Mouse (Mus musculus) urinary bladder, adult 2 months (tissue): Measurements from ENCODE around the gene Tsc22d1. TPM values are rescaled to one million over a fixed set of nuclear protein-coding genes. Genes with fewer than 3 reads are reported as not detected.

Source experiments
- DNase-seq: peaks from one replicate; pipeline ENCODE4 v3.0.0; 2022; ENCODE audit warnings: low spot score
- polyA plus RNA-seq: library from polyadenylated mRNA; depleted of rRNA; stranded (reverse); fragments of >200 nt; gene quantifications from 2 replicates; pipeline ENCODE4 v1.2.3, GENCODE M21; 2012; rRNA removed

Tsc22d1 gene
- 266 and 302 TPM in 2 replicates for polyA plus RNA-seq

DNA sequence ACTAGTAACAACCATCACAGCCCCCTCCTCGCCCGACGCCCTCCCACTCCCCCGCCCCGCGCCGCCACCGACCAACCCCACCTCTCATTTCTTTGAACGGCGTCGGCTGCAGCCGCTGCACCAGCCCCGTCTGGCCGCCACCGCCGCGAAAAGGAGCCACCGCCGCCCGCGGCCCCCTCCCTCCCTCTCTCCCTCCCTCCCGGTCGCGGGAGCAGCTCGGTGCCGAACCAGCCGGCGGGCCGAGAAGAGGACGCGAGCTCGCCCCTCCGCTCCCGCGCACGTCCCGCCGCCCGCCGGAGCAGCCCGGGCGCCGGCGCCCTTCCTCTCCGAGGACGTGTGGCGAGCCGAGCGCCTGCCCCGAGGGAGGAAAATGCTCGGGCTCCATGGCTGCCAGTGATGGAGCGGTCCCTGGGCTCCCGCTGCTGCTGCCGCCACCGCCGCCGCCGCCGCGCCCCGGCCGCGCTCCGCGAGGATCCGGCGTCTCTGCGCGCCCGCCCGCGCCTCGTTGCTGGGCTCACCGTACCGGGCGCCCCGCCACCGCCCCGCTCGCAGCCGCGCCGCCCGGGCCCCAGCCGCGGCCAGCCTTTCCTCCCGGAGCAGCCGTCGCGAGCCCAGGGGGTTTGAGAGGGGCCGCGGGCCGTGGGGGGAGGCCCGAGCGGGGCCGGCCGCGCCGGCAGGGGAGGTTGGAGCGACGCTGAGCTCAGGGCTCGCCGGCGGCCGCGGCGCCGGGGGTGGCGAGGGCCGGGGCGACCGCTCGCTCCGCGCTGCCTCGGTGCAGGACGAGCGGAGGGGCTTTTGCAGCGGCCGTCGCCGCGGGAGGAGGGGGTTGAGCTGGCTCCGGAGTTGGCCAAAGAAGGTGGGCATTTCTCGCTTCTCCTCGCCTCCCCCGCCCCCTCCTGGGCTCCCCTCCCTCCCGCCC, at the start of gene Tsc22d1:
Tsc22d1 (plus strand) TSS at position 100 of the 919 bp plus-strand sequence.
- peak; percentile 65 for DNase-seq

DNA sequence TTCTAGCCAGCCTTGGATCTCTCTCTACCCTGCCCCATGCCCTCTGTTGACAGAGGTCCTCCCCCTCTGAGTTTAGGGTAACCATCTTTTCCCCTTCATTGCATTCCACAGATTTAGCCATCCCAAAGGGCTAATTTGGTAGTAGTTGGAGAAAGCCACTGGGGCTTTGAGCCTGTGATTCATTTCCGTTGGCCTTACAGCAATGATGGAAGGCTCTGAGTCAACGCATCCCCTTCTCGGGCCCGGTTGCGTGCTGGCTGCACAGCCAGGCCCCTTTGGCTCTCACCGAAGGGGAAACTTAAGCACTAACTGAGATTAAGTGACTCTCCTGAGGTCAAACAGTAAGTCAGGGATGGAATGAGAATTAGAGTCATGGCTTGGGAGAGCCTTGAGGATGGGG, 41.1 kb upstream of the Tsc22d1 start:
- no peak for DNase-seq

DNA sequence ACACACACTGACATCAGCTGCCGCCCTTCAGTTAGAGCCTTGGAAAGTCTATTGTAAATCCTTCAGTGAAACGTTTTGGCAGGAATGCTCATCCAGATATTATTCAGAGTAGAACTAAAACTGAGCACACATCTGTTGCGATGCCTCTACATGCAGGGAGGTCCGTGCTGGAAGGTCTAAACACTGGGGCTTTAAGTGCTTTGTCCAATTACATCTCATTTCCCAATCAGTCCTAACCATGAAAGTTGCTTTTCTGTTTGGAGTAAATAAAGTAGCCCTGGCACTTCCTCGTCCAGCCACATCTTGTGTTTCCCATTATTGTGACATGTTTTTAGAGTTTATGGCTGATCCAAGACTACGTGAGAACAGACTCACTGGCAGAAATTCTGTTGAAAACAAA, 40.2 kb upstream of the Tsc22d1 start:
- DNase-seq: no peak

DNA sequence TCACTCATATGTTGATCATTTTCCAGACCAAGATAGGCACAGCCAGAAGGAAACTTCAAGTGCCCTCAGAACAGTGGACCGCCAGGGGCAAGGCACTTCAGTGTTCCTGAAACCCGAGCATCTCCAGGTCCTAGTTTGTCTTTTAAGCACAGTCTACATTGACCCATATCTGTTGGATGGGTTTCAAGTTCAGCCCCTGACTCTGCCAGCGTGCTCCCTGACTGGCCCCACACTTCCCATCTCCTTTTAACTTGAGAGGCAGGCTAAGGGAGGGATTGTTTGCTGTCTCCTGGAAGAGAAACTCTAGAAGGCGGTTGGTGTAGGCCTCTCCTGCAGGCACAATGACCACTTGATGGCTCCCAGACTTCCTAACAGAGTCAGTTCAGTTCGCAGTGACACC, 38.2 kb upstream of the Tsc22d1 start:
- DNase-seq: no peak

DNA sequence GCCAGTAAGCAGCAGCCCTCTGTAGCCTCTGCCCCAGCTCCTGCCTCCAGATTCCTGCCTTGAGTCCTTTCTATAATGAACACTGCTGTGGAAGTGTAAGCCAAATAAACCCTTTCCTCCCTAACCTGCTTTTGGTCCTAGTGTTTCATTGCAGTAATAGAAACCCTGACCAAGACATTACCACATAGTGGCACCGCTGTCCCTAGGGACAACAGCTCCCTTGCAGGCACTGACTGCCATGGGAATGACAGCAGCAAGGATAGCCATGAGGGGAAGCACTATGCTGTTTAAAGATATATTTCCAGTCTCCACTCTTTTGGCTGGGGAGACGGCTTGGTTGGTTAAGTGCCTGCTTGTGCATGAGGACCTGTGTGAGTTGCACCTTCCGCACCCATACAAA, 35.4 kb upstream of the Tsc22d1 start:
- DNase-seq: no peak

DNA sequence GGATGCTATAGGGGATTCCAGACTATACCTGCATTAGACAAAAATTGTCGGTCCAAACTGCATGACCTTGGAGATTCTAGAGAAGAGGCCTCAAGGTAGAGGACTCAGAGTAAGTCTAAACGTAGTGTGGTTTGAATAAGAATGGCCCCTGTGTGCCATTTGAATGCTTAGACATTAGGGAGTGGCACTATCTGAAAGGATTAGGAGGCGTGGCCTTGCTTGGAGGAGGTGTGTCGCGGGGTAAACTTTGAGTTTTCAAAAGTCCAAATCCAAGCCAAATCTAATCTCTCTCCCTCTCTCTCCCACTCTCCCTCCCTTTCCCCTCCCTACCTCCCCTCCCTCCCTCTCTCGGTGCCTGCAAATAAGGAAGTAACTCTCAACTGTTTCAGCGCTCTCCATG, 26.7 kb upstream of the Tsc22d1 start:
- DNase-seq: no peak

DNA sequence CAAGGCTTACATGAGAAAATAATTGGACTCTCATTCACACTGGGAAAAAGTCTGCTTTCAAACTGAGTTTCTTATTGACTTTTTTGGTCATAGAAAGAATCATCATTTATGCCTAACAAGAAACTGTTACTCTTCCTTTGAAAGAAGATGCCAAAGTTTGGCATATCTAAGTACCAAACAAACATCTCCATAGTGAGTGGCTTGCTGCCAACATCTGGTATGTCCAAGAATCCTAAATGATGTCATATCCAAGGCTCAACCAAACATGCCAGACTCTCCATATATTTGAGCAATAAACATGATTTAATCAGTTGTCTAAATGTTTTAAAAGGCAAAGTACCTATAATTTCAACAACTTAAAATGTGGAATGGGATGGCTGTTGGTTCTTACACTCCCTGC, 16.5 kb upstream of the Tsc22d1 start:
- no peak for DNase-seq

DNA sequence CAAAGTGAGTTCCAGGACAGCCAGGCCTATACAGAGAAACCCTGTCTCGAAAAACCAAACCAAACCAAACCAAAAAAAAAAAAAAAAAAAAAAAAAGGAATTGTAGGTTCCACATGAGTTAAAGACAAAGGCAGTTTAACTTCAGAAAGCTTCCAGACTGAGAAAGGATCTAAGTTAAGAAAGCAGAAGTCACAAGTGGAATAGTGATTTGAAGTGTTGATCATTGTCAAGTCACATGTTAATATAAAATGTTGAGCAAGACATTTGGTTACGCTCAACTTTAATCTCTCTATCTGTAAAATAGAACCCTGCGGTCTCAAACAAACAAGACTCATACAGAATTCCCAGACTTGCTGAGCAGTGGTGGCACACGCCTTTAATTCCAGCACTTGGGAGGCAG, 12.2 kb upstream of the Tsc22d1 start:
- no peak for DNase-seq

DNA sequence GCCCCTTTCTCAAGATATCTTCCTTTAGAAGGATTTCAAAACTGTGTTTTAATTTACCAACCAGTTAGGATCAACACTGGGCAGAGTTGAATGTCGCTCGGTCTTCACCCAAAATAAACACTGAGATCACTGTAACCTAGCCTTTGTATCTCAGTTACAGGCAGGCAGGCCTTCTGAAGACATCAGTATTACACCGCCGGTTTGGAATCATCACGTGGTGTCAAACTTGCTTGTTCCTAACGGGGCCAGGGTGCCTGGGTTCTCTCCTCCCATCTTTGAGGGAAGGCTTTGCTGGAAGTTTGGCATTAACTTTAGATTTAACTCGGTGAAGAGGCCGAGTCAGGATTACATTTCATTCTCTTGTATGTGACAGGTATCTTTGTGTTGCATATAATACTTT, 5.7 kb upstream of the Tsc22d1 start:
- no peak for DNase-seq

DNA sequence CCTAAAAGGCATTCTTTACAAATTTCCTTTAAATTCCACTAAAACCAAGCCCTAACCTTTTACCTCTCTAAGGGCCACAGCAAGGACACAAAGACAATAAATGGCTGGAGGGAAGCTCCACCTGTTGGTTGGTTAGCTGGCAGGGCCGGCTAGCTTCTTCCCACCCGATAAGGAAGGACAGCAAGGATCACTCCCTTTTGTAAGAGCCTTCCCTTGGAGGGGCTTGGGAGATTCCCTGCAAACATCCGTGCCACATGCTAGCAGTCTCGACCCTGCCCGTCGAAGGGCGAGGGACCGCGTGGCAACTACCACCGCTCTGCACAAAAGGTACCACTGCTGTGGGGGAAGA, 1.0 kb upstream of the Tsc22d1 start:
- no peak for DNase-seq

DNA sequence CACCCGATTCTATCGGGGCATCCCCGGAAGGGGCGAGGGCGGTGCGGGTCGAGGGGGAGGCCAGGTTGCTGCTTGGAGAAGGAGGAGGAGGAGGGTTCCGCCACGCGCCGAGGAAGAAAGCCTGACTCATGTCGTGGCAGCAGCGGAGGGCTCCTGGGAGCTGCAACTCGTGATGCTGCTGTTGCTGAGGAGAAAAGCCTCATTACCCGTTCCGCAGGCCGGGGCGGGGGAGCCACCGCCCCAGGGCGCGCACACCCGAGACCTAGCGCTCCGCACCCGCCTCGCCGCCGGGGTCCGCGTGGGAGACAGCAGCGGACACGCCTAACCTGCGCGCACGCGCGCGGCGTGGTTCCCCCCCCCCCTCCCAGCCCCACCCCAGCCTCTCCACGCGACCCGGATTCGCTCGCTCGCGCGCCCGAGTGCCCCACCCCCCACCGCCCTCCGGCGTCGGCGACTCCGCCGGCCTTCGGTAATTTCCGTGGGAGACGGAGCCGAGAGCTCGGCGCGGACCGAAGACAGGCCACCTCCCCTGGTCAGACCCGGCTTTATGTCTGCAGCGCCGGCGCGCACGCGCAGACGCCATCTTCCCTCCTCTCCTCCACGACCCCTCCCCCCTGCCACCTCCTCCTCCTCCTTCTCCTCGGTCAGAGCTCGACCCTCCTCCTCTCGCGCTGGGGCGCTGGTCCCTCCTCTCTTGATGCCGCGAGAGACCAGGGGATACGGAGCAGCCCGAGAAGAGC, 469 bp upstream of the Tsc22d1 start:
- peak; percentile 86 for DNase-seq

DNA sequence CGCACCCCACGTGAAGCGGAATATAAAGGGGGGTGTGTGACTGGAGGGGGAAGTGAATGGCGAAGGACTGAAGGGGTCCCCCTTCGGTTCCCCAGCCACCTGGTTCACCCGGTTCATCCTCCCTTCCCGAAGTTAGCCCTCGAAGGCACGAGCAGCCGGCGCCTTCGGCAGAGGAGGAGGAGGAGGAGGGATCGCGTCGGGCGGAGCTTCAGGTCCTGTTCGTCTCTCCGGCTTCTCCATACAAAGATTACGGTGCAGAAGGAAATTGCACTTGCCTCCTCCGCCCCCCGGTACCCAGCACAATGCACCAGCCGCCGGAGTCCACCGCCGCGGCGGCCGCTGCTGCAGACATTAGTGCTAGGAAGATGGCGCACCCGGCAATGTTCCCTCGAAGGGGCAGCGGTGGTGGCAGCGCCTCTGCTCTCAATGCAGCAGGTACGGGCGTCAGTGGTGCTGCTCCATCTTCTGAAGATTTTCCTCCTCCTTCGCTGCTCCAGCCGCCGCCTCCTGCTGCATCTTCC, 1.1 kb downstream of the Tsc22d1 start:
- peak; percentile 34 for DNase-seq

DNA sequence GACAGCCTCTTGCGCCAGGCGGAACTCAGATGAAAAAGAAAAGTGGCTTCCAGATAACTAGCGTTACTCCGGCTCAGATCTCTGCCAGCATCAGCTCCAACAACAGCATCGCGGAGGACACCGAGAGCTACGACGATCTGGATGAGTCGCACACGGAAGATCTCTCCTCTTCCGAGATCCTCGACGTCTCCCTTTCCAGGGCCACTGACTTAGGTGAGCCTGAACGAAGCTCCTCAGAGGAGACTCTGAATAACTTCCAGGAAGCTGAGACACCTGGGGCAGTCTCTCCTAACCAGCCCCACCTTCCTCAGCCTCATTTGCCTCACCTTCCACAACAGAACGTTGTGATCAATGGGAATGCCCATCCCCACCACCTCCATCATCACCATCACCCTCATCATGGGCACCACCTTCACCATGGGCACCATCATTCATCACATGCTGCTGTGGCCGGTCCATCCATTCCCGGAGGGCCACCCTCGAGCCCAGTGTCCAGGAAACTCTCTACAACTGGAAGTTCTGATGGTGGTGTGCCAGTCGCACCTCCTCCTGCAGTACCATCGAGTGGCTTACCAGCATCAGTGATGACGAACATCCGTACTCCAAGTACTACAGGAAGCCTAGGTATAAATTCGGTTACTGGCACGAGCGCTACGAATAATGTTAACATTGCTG, 1.7 kb downstream of the Tsc22d1 start:
- DNase-seq: no peak

DNA sequence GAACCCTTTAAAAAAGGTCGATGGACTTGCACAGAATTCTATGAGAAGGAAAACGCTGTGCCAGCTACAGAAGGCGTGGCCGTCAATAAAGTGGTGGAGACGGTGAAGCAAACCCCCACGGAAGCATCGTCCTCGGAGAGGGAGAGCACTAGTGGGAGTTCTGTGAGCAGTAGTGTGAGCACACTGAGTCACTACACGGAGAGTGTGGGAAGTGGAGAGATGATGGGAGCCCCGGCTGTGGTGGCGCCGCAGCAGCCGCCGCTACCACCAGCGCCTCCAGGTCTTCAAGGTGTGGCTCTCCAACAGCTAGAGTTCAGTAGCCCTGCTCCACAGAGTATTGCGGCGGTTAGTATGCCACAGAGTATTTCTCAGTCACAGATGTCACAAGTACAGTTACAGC, 2.6 kb downstream of the Tsc22d1 start:
- DNase-seq: no peak

DNA sequence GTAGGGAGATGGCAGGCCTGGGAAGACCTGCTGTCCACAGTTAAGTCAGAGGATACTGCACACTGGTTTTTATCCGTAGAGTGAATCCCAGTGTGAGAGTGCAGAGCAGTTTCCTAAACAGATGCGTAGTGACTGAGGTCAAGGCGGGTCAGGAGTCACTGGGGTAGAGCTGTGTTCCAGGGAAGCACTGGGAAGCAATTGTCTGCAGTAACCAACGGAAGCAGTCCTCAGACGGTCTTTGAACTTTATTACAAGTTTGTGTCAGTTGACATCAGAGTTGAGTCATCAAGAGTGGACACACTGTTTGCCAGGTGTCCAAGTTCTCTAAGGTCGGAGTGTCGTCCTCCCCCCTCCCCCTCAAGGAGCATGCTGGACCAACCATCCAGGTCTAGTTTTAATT, 6.0 kb downstream of the Tsc22d1 start:
- DNase-seq: no peak

DNA sequence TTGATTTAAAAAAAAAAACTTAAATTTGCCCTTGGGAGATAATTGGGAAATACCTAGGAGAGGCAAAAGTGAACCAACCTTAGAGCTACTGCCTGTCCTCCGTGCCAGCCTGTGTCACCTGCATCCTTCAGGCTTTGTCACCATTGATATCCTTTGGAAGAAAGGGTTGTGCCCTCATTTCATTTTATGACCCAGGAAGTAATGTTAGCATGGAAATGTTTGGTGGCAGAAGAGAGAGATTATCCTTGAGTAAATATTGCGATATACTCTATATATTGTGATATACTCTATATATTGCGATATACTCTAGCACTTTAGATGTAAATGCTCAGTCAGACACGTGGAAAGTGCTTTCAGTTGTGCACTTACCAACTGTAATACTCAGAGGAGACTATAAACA, 6.4 kb downstream of the Tsc22d1 start:
- no peak for DNase-seq

DNA sequence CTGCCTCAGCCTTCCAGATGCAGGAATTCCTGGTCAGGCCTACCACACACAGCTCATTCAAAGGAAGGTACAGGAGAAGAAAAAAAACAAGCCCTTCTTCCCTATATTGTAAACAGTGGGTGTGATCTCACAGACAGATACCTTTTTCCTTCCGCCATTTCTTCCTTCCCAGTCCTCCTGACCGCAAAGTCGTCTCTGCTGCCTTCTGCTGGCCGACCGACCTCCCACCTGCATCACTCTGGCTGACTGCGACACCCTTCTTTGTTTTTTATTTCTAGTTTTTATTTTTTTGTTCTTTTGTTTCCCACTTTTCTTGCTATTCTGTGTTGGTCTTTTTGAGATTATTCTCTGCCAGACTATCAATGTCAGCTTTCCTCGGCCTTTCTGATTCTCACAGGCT, 10.7 kb downstream of the Tsc22d1 start:
- DNase-seq: no peak

DNA sequence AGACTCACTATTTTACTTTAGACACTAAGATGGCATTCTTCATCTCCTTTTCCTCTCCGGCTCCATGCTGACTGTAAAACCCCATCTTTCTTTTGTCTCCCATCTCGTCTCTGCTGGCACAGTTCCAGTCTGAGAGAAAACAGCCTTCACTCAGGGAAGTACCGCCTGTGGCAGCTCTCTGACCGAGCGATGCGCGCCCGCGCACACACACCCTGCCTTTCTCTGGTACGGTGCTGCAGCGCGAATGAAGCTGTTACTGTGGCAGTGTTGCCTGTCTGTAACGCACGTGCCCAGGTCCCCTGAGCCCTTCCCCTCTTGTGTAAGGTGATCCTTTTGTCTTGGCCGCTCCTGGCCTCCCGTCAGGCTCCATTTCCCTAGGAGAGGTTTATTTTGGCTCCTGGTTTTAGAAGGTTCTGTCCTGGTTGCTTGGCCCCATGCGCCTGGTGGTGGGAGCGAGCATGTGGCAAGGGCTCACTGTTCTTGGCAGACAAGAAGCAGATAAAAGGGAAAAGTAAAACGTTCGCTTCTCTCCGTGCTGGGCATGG, 11.3 kb downstream of the Tsc22d1 start:
- no peak for DNase-seq

DNA sequence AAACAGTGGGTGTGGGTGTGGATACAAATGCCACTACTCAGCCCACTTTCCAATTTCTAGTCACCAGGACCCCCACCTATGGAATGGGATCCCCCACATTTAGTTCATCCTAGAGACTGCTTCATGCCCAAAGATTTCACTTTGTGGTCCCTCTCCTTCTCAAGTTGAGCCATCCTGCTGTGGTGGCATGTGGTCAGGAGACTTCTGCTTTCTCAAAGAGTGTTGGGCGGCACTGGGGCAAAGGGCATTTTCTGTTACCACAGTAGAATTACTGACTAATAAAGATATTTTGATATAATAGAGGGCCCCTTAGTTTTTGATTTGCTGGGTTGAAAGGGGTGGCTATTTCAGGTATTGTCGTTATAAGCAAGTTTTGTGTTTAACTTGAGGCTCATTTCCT, 14.1 kb downstream of the Tsc22d1 start:
- no peak for DNase-seq

DNA sequence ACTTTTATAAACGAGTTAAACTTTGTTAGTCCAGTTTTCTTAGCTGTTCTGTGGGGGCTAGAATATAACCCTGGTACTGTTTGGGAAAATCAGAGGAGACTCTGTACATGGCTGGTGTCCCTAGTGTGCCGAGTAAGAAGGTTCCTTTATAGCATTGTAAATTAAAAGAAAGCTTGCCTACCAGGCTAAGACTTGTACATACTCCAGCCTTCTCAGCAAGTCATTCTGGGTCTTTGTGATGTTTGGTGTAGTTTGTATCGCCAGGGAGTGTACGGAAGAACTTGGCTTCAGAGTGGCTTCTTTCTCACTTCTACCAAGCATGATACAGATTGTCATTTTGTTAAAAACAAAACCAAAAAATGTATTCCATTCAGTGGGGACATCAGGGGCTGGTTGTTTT, 17.2 kb downstream of the Tsc22d1 start:
- no peak for DNase-seq

DNA sequence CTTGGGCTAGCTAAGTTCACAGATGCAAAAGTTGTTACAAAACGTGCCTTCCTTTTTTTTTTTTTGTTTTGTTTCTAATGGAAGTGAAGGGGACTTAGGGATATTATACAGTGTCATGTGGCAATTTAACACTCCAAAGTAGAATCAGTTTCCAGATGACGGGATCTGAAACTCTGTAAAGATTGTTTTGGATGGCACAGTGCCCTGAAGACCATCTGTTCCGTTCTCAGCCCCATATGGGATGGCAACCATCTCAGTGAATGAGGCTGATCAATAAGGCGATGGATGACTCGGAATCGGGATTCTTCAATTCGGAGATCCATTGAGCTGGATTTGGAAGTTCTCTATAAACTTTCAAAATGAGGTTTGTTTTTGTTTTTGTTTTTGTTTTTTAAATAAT, 17.6 kb downstream of the Tsc22d1 start:
- DNase-seq: no peak

DNA sequence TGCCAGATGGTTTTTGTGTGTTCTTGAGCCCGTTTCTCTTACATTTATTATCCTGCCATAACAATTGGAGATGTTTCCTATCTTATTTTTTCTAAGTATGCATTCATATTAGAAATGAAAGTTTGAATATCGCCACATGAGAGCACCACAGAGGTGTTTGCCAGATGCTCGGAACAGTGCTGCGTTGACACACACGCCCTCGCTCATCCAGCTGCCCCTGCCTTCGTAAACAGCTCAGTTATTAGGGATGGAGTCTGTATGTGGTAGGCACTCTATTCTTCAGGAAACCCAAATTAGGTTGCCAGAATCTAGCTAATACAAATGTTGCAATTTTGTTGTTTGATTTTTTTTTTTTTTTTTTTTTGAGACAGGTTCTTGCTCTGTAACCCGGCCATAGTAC, 18.1 kb downstream of the Tsc22d1 start:
- DNase-seq: no peak
